Mouse (Mus musculus) forebrain, embryonic 11.5 days (tissue): Measurements from ENCODE around the gene Nanos1. TPM values are rescaled to one million over a fixed set of nuclear protein-coding genes. Genes with fewer than 3 reads are reported as not detected.

ENCODE experiments used
- ATAC-seq: fragments of 200-750 bp; cut with Nextera tagmentation; replicated peaks from 2 replicates; pipeline ENCODE4 v1.8.0; 2017; ENCODE audit warnings: moderate TSS enrichment; ENCODE audit not compliant: low FRiP score
- DNase-seq: peaks from one replicate; pipeline ENCODE4 v3.0.0-alpha.2; 2017; ENCODE audit warnings: low spot score
- H3K27ac ChIP-seq: fragments of 300-500 bp; sonication (generic); 2 replicates; pipeline ENCODE4 v1.5.1; 2014; ENCODE audit warnings: low read depth, low read length
- H3K27me3 ChIP-seq: fragments of 300-500 bp; sonication (generic); 2 replicates; pipeline ENCODE4 v1.6.1; 2014; ENCODE audit warnings: mild to moderate bottlenecking, low read length, mixed read lengths; ENCODE audit not compliant: control insufficient read depth, insufficient read depth
- H3K36me3 ChIP-seq: fragments of 300-500 bp; sonication (generic); 2 replicates; pipeline ENCODE4 v1.6.1; 2014; ENCODE audit warnings: mild to moderate bottlenecking, low read length, moderate library complexity, mixed read lengths; ENCODE audit not compliant: control insufficient read depth, insufficient read depth
- H3K4me1 ChIP-seq: fragments of 300-500 bp; sonication (generic); replicated peaks from 2 replicates; pipeline ENCODE4 v1.6.1; 2014; ENCODE audit warnings: low read length, mixed read lengths; ENCODE audit not compliant: control insufficient read depth, insufficient read depth
- H3K4me2 ChIP-seq: fragments of 300-500 bp; sonication (generic); 2 replicates; pipeline ENCODE4 v1.6.1; 2014; ENCODE audit warnings: low read depth, mild to moderate bottlenecking, low read length, moderate library complexity, mixed read lengths; ENCODE audit not compliant: severe bottlenecking
- H3K4me3 ChIP-seq: fragments of 300-500 bp; sonication (generic); 2 replicates; pipeline ENCODE4 v1.5.1; 2014; ENCODE audit warnings: low read depth, low read length
- H3K9ac ChIP-seq: fragments of 300-500 bp; sonication (generic); 2 replicates; pipeline ENCODE4 v1.6.1; 2014; ENCODE audit warnings: low read length
- H3K9me3 ChIP-seq: fragments of 300-500 bp; sonication (generic); 2 replicates; pipeline ENCODE4 v1.6.1; 2016; ENCODE audit warnings: low read length, mixed read lengths; ENCODE audit not compliant: control insufficient read depth
- WGBS: fragments of 180-500 bp; shearing (Covaris S2); extraction: QIAGEN DNeasy Blood & Tissue Kit; methylation state at CpG from one replicate; pipeline ENCODE4 v1.1.7; 2014; 5-methylcytosine and 5-hydroxymethylcytosine counted together
- microRNA-seq: library from miRNA; unstranded; fragments of <30 nt; microRNA quantifications from one replicate; pipeline ENCODE4, GENCODE M21; 2016; ENCODE audit not compliant: insufficient number of aligned reads
- polyA plus RNA-seq: library from polyadenylated mRNA; unstranded; fragments of >200 nt; fragmentation: Nextera tagmentation; extraction: Ambion mirVana; gene quantifications from 2 replicates; pipeline ENCODE4 v1.2.1, GENCODE M21; 2014

Gene Nanos1
- polyA plus RNA-seq, 1 experiment from 2014 or later: 4.3 TPM

DNA sequence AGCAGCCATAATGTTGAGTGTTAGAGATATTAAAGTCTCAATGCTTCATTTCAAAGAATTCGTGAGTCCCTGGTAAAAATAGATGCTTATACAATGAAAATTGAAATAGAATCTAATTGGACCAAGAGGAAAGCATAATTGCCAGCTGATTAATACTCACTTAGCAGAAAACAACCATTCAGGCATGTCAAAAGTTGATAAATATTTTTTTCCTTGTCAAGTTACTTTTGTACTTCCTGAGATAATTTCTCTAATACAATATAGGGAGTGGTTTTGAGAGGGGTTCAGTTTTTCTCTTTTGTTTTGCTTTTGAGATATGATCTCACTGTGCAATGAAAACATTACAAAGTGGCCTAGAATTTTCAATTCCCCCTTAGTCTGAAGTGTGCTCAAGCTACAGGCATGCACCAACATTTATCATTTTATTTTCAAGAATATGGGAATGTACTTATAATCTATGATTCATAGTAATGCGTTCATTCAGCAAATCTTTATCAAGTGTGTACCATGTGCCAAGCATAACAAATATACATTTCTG, 37.5 kb downstream of the Nanos1 start:
- H3K9ac ChIP-seq: no peak overlapping the region
- ATAC-seq: no peak
- WGBS: 86% methylated on average over 2 of the region's 2 CpGs
- no peak overlapping the region for H3K4me2 ChIP-seq
- no peak overlapping the region for H3K27ac ChIP-seq
- no peaks in the 10 kb centered on the region for H3K4me1 ChIP-seq
- H3K27me3 ChIP-seq: no peaks in the 10 kb centered on the region
- H3K4me3 ChIP-seq: no peak overlapping the region
- H3K9me3 ChIP-seq: no peaks in the 10 kb centered on the region
- DNase-seq: no peak
- H3K36me3 ChIP-seq: no peaks in the 10 kb centered on the region

GRCm38 (mm10) chr19:60795244-60795643, 39.5 kb downstream of the Nanos1 start:
- Histone ChIP-seq H3K9ac (no peak overlapping the region), H3K9me3 (no peaks in the 10 kb centered on the region), H3K27me3 (no peaks in the 10 kb centered on the region), H3K27ac (no peak overlapping the region), H3K4me2 (no peak overlapping the region), H3K4me3 (no peak overlapping the region), H3K36me3 (no peaks in the 10 kb centered on the region), H3K4me1 (no peaks in the 10 kb centered on the region)
- whole genome bisulfite sequencing: 85% methylated on average over 2 of the region's 2 CpGs
- DNase-seq (no peak), ATAC-seq (no peak)

DNA sequence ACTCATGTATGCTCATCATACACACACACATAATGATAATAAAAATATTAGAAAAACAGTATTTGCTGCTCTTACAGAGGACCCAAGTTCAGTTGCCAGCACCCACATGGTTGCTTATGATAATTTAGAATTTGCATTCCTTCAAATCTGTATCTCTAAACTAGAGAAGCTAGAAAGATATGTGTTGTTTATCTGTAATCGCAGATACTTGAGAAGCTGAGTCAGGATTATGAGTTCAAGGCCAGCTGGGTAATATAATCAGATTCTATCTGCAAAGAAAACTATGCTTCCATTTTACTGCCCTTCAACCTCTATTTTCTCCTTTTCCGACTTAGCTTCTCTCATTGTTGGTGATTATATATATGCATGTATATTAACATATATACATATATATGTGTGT, 41.6 kb downstream of the Nanos1 start:
- H3K36me3 ChIP-seq: no peaks in the 10 kb centered on the region
- DNase-seq (no peak), ATAC-seq (no peak)
- no peaks in the 10 kb centered on the region for H3K4me1 ChIP-seq
- no peak overlapping the region for H3K4me3 ChIP-seq
- no peak overlapping the region for H3K9ac ChIP-seq
- H3K4me2 ChIP-seq: no peak overlapping the region
- H3K27ac ChIP-seq: no peak overlapping the region
- H3K9me3 ChIP-seq: no peaks in the 10 kb centered on the region
- WGBS: 92% methylated on average over 2 of the region's 2 CpGs
- no peaks in the 10 kb centered on the region for H3K27me3 ChIP-seq

GRCm38 (mm10) chr19:60799867-60800569, 44.2 kb downstream of the Nanos1 start:
- 81% methylated on average over 7 of the region's 7 CpGs for WGBS
- DNase-seq: no peak
- H3K9ac ChIP-seq: no peak overlapping the region
- no peaks in the 10 kb centered on the region for H3K36me3 ChIP-seq
- H3K4me1 ChIP-seq: no peaks in the 10 kb centered on the region
- H3K4me2 ChIP-seq: no peak overlapping the region
- no peaks in the 10 kb centered on the region for H3K27me3 ChIP-seq
- ATAC-seq: no peak
- H3K4me3 ChIP-seq: no peak overlapping the region
- no peak overlapping the region for H3K27ac ChIP-seq
- no peaks in the 10 kb centered on the region for H3K9me3 ChIP-seq

GRCm38 (mm10) chr19:60804903-60805302, 49.1 kb downstream of the Nanos1 start:
- H3K9ac ChIP-seq: no peak overlapping the region
- no peak for ATAC-seq
- no peaks in the 10 kb centered on the region for H3K4me1 ChIP-seq
- H3K27ac ChIP-seq: no peak overlapping the region
- H3K4me2 ChIP-seq: no peak overlapping the region
- DNase-seq: no peak
- H3K9me3 ChIP-seq: no peaks in the 10 kb centered on the region
- H3K4me3 ChIP-seq: no peak overlapping the region
- no peaks in the 10 kb centered on the region for H3K36me3 ChIP-seq
- no peaks in the 10 kb centered on the region for H3K27me3 ChIP-seq
- 71% methylated on average over 2 of the region's 2 CpGs for WGBS

Small RNAs within 50 kb of the gene (microRNA-seq; reads per million reads assigned to microRNA genes)
- not detected for gene mmu-mir-3084-1

Other genes starting within 250 kb of the Nanos1 start
- 36.5 and 41.1 TPM in 2 replicates for gene Cacul1, start 175.0 kb upstream of the Nanos1 start, polyA plus RNA-seq
- gene Eif3a, start 34.7 kb downstream of the Nanos1 start, polyA plus RNA-seq: 178 and 179 TPM in 2 replicates
- gene Fam45a, start 55.6 kb downstream of the Nanos1 start, polyA plus RNA-seq: 37.1 and 41.2 TPM in 2 replicates
- 11.9 and 13.4 TPM in 2 replicates for gene Sfxn4, start 105.5 kb downstream of the Nanos1 start, polyA plus RNA-seq
- 103 and 106 TPM in 2 replicates for gene Prdx3, start 118.6 kb downstream of the Nanos1 start, polyA plus RNA-seq
- gene Grk5, start 133.8 kb downstream of the Nanos1 start, polyA plus RNA-seq: 2.6 and 2.8 TPM in 2 replicates